Mouse (Mus musculus) forebrain, embryonic 11.5 days (tissue): ENCODE data around the gene Usp34. TPM values are rescaled to one million over a fixed set of nuclear protein-coding genes. Genes with fewer than 3 reads are reported as not detected.
"Not testable (repeated sequence)": the region's sequence is repeated elsewhere in the genome, so short reads cannot be mapped to it uniquely, and the experiment has no call there.

Source experiments
- ATAC-seq: fragments of 200-750 bp; cut with Nextera tagmentation; replicated peaks from 2 replicates; pipeline ENCODE4 v1.8.0; 2017; ENCODE audit warnings: moderate TSS enrichment; ENCODE audit not compliant: low FRiP score
- DNase-seq: peaks from one replicate; pipeline ENCODE4 v3.0.0-alpha.2; 2017; ENCODE audit warnings: low spot score
- H3K27ac ChIP-seq: fragments of 300-500 bp; sonication (generic); 2 replicates; pipeline ENCODE4 v1.5.1; 2014; ENCODE audit warnings: low read depth, low read length
- H3K27me3 ChIP-seq: fragments of 300-500 bp; sonication (generic); 2 replicates; pipeline ENCODE4 v1.6.1; 2014; ENCODE audit warnings: mild to moderate bottlenecking, low read length, mixed read lengths; ENCODE audit not compliant: control insufficient read depth, insufficient read depth
- H3K36me3 ChIP-seq: fragments of 300-500 bp; sonication (generic); 2 replicates; pipeline ENCODE4 v1.6.1; 2014; ENCODE audit warnings: mild to moderate bottlenecking, low read length, moderate library complexity, mixed read lengths; ENCODE audit not compliant: control insufficient read depth, insufficient read depth
- H3K4me1 ChIP-seq: fragments of 300-500 bp; sonication (generic); replicated peaks from 2 replicates; pipeline ENCODE4 v1.6.1; 2014; ENCODE audit warnings: low read length, mixed read lengths; ENCODE audit not compliant: control insufficient read depth, insufficient read depth
- H3K4me2 ChIP-seq: fragments of 300-500 bp; sonication (generic); 2 replicates; pipeline ENCODE4 v1.6.1; 2014; ENCODE audit warnings: low read depth, mild to moderate bottlenecking, low read length, moderate library complexity, mixed read lengths; ENCODE audit not compliant: severe bottlenecking
- H3K4me3 ChIP-seq: fragments of 300-500 bp; sonication (generic); 2 replicates; pipeline ENCODE4 v1.5.1; 2014; ENCODE audit warnings: low read depth, low read length
- H3K9ac ChIP-seq: fragments of 300-500 bp; sonication (generic); 2 replicates; pipeline ENCODE4 v1.6.1; 2014; ENCODE audit warnings: low read length
- H3K9me3 ChIP-seq: fragments of 300-500 bp; sonication (generic); 2 replicates; pipeline ENCODE4 v1.6.1; 2016; ENCODE audit warnings: low read length, mixed read lengths; ENCODE audit not compliant: control insufficient read depth
- WGBS: fragments of 180-500 bp; shearing (Covaris S2); extraction: QIAGEN DNeasy Blood & Tissue Kit; methylation state at CpG from one replicate; pipeline ENCODE4 v1.1.7; 2014; 5-methylcytosine and 5-hydroxymethylcytosine counted together
- polyA plus RNA-seq: library from polyadenylated mRNA; unstranded; fragments of >200 nt; fragmentation: Nextera tagmentation; extraction: Ambion mirVana; gene quantifications from 2 replicates; pipeline ENCODE4 v1.2.1, GENCODE M21; 2014

Gene Usp34
- polyA plus RNA-seq, 1 experiment from 2014 or later: 32.8 TPM

- ATAC-seq: no peak
- Histone ChIP-seq H3K27ac (peak overlapping the region; percentile 98; the same call in 1 of the 2 replicates), H3K36me3 (no peaks in the 10 kb centered on the region), H3K27me3 (no peaks in the 10 kb centered on the region), H3K4me3 (peak overlapping the region; percentile 93), H3K4me2 (peak overlapping the region; percentile 67), H3K9ac (peak overlapping the region; percentile 92), H3K4me1 (no peaks in the 10 kb centered on the region; the same call in 1 of the 2 replicates), H3K9me3 (no peaks in the 10 kb centered on the region)
- no peak for DNase-seq
- 5% methylated on average over 6 of the region's 6 CpGs for WGBS
Measured at GRCm38 (mm10) chr11:23307566-23307920, 848 bp downstream of the Usp34 start.

- Histone ChIP-seq H3K27ac (no peak overlapping the region), H3K4me1 (no peaks in the 10 kb centered on the region; the same call in 1 of the 2 replicates), H3K4me2 (no peak overlapping the region), H3K4me3 (no peak overlapping the region), H3K36me3 (no peaks in the 10 kb centered on the region), H3K9me3 (no peaks in the 10 kb centered on the region), H3K9ac (no peak overlapping the region), H3K27me3 (no peaks in the 10 kb centered on the region)
- WGBS: 94% methylated on average over 1 of the region's 1 CpGs
- ATAC-seq (no peak), DNase-seq (no peak)
Measured at GRCm38 (mm10) chr11:23313496-23313895, 6.8 kb downstream of the Usp34 start.

- Histone ChIP-seq H3K27ac (no peak overlapping the region), H3K27me3 (no peaks in the 10 kb centered on the region), H3K9me3 (no peaks in the 10 kb centered on the region), H3K4me1 (no peaks in the 10 kb centered on the region), H3K36me3 (no peaks in the 10 kb centered on the region), H3K4me2 (no peak overlapping the region), H3K9ac (no peak overlapping the region), H3K4me3 (no peak overlapping the region)
- DNase-seq: no peak
- no peak for ATAC-seq
- WGBS: 95% methylated on average over 2 of the region's 2 CpGs
Measured at GRCm38 (mm10) chr11:23329413-23329812, 22.7 kb downstream of the Usp34 start.

- H3K4me2 ChIP-seq: no peak overlapping the region
- no peak overlapping the region for H3K9ac ChIP-seq
- no peak overlapping the region for H3K27ac ChIP-seq
- no peaks in the 10 kb centered on the region for H3K27me3 ChIP-seq
- DNase-seq (no peak), ATAC-seq (no peak)
- no peak overlapping the region for H3K4me3 ChIP-seq
- no peaks in the 10 kb centered on the region for H3K4me1 ChIP-seq
- WGBS: 81% methylated on average over 3 of the region's 3 CpGs
- no peaks in the 10 kb centered on the region for H3K36me3 ChIP-seq
- no peaks in the 10 kb centered on the region for H3K9me3 ChIP-seq
Measured at GRCm38 (mm10) chr11:23332136-23332535, 25.4 kb downstream of the Usp34 start.

- DNase-seq (no peak), ATAC-seq (no peak)
- Histone ChIP-seq H3K9ac (no peak overlapping the region), H3K27ac (no peak overlapping the region), H3K36me3 (no peaks in the 10 kb centered on the region), H3K4me1 (no peaks in the 10 kb centered on the region), H3K4me3 (no peak overlapping the region), H3K27me3 (no peaks in the 10 kb centered on the region), H3K4me2 (no peak overlapping the region), H3K9me3 (no peaks in the 10 kb centered on the region)
- 81% methylated on average over 1 of the region's 1 CpGs for WGBS
Measured at GRCm38 (mm10) chr11:23335160-23335559, 28.5 kb downstream of the Usp34 start.

GRCm38 (mm10) chr11:23357226-23357625 is 50.5 kb downstream of the Usp34 start:
- WGBS: 73% methylated on average over 5 of the region's 5 CpGs
- H3K9ac ChIP-seq: not testable (repeated sequence)

GRCm38 (mm10) chr11:23359687-23360235 is 53.1 kb downstream of the Usp34 start:
- 86% methylated on average over 1 of the region's 1 CpGs for WGBS
- H3K9me3 ChIP-seq: not testable (repeated sequence)

More at GRCm38 (mm10) chr11:23357226-23357625, 50.5 kb downstream of the Usp34 start:
- not testable (repeated sequence) for H3K27me3 ChIP-seq, DNase-seq, ATAC-seq, H3K9me3 ChIP-seq, H3K4me1 ChIP-seq, H3K4me3 ChIP-seq, H3K27ac ChIP-seq, H3K36me3 ChIP-seq, H3K4me2 ChIP-seq

GRCm38 (mm10) chr11:23362305-23362704 is 55.6 kb downstream of the Usp34 start:
- Histone ChIP-seq H3K9me3 (no peaks in the 10 kb centered on the region), H3K36me3 (peaks cover 3% of the 10 kb centered on the region; the same call in 1 of the 2 replicates), H3K27me3 (no peaks in the 10 kb centered on the region), H3K27ac (no peak overlapping the region), H3K4me2 (no peak overlapping the region), H3K9ac (no peak overlapping the region), H3K4me1 (no peaks in the 10 kb centered on the region), H3K4me3 (no peak overlapping the region)
- no peak for DNase-seq
- ATAC-seq: no peak

More at GRCm38 (mm10) chr11:23359687-23360235, 53.1 kb downstream of the Usp34 start:
- ATAC-seq, DNase-seq, H3K27ac ChIP-seq, H3K4me1 ChIP-seq, H3K4me3 ChIP-seq, H3K4me2 ChIP-seq, H3K27me3 ChIP-seq, H3K9ac ChIP-seq, H3K36me3 ChIP-seq: not testable (repeated sequence)

GRCm38 (mm10) chr11:23364348-23364747 is 57.7 kb downstream of the Usp34 start:
- DNase-seq (no peak), ATAC-seq (no peak)
- Histone ChIP-seq H3K9ac (no peak overlapping the region), H3K4me3 (no peak overlapping the region), H3K4me1 (no peaks in the 10 kb centered on the region), H3K4me2 (no peak overlapping the region), H3K36me3 (peaks cover 3% of the 10 kb centered on the region; the same call in 1 of the 2 replicates), H3K9me3 (no peaks in the 10 kb centered on the region), H3K27ac (no peak overlapping the region), H3K27me3 (no peaks in the 10 kb centered on the region)
- WGBS: 94% methylated on average over 3 of the region's 3 CpGs
